Mouse (Mus musculus): ENCODE results near the gene Ggt6. TPM values are rescaled to one million over a fixed set of nuclear protein-coding genes. Genes with fewer than 3 reads are reported as not detected.

Ggt6 gene
- polyA plus RNA-seq, 1 experiment = not detected

- TF ChIP-seq MYOD1 (IDR thresholded peaks at IDR 0.05; ENCODE audit: control insufficient read depth, insufficient read length, low read depth) = no peak
- no peak for TF ChIP-seq MAX (IDR thresholded peaks at IDR 0.05)
- Histone ChIP-seq H3K27me3 (ENCODE audit: control insufficient read depth, insufficient read depth, insufficient read length) (peaks cover 71% of the 10 kb centered on the region), H3K79me3 (ENCODE audit: low read depth) (no peaks in the 10 kb centered on the region), H3K4me3 (ENCODE audit: insufficient read depth, poor library complexity, severe bottlenecking) (no peak overlapping the region), H3K36me3 (ENCODE audit: control insufficient read depth, insufficient read depth) (no peaks in the 10 kb centered on the region), H3K79me2 (ENCODE audit: control insufficient read depth, insufficient read depth) (no peaks in the 10 kb centered on the region), H3ac (ENCODE audit: control insufficient read depth, insufficient read length, low read depth) (no peak overlapping the region)
Observed at GRCm38 (mm10) chr11:72415155-72415554, 20.2 kb upstream of the Ggt6 start.

GRCm38 (mm10) chr11:72416666-72417065, 18.7 kb upstream of the Ggt6 start:
- H3K36me3 ChIP-seq (ENCODE audit: control insufficient read depth, insufficient read depth) = no peaks in the 10 kb centered on the region
- H3K4me3 ChIP-seq (ENCODE audit: insufficient read depth, poor library complexity, severe bottlenecking) = no peak overlapping the region
- no peak for TF ChIP-seq USF1 (IDR thresholded peaks at IDR 0.05; ENCODE audit: low read depth)
- TF ChIP-seq CTCF (IDR thresholded peaks at IDR 0.05; ENCODE audit: control insufficient read depth, insufficient read depth, insufficient read length) = no peak
- TF ChIP-seq MAX (IDR thresholded peaks at IDR 0.05) = no peak
- no peak for TF ChIP-seq FOSL1 (IDR thresholded peaks at IDR 0.05; ENCODE audit: insufficient read depth, low read length, poor library complexity, severe bottlenecking)
- TF ChIP-seq CEBPB (IDR thresholded peaks at IDR 0.05; ENCODE audit: low read depth) = no peak
- no peak for TF ChIP-seq MYOD1 (IDR thresholded peaks at IDR 0.05; ENCODE audit: control insufficient read depth, insufficient read length, low read depth)
- TF ChIP-seq MYOG (IDR thresholded peaks at IDR 0.05; ENCODE audit: control insufficient read depth, extremely low read depth, insufficient read length) = no peak

GRCm38 (mm10) chr11:72417376-72417775, 17.9 kb upstream of the Ggt6 start:
- H3K36me3 ChIP-seq (ENCODE audit: control insufficient read depth, insufficient read depth) = no peaks in the 10 kb centered on the region
- H3K79me3 ChIP-seq (ENCODE audit: low read depth) = no peaks in the 10 kb centered on the region
- no peaks in the 10 kb centered on the region for H3K79me2 ChIP-seq (ENCODE audit: control insufficient read depth, insufficient read depth)
- peaks cover 57% of the 10 kb centered on the region for H3K27me3 ChIP-seq (ENCODE audit: control insufficient read depth, insufficient read depth, insufficient read length)
- H3ac ChIP-seq (ENCODE audit: control insufficient read depth, insufficient read length, low read depth) = no peak overlapping the region
- no peak overlapping the region for H3K4me3 ChIP-seq (ENCODE audit: insufficient read depth, poor library complexity, severe bottlenecking)
- TF ChIP-seq MAX (IDR thresholded peaks at IDR 0.05) = no peak

More at GRCm38 (mm10) chr11:72416666-72417065, 18.7 kb upstream of the Ggt6 start:
- no peaks in the 10 kb centered on the region for H3K79me3 ChIP-seq (ENCODE audit: low read depth)
- no peak overlapping the region for H3ac ChIP-seq (ENCODE audit: control insufficient read depth, insufficient read length, low read depth)
- H3K79me2 ChIP-seq (ENCODE audit: control insufficient read depth, insufficient read depth) = no peaks in the 10 kb centered on the region
- H3K27me3 ChIP-seq (ENCODE audit: control insufficient read depth, insufficient read depth, insufficient read length) = peaks cover 57% of the 10 kb centered on the region

GRCm38 (mm10) chr11:72418227-72418626, 17.1 kb upstream of the Ggt6 start:
- TF ChIP-seq MYOD1 (IDR thresholded peaks at IDR 0.05; ENCODE audit: control insufficient read depth, insufficient read length, low read depth) (no peak), FOSL1 (IDR thresholded peaks at IDR 0.05; ENCODE audit: insufficient read depth, low read length, poor library complexity, severe bottlenecking) (no peak), CTCF (IDR thresholded peaks at IDR 0.05; ENCODE audit: control insufficient read depth, insufficient read depth, insufficient read length) (no peak), CEBPB (IDR thresholded peaks at IDR 0.05; ENCODE audit: low read depth) (no peak), USF1 (IDR thresholded peaks at IDR 0.05; ENCODE audit: low read depth) (no peak), MAX (IDR thresholded peaks at IDR 0.05) (no peak), MYOG (IDR thresholded peaks at IDR 0.05; ENCODE audit: control insufficient read depth, extremely low read depth, insufficient read length) (no peak)
- no peaks in the 10 kb centered on the region for H3K79me3 ChIP-seq (ENCODE audit: low read depth)
- no peak overlapping the region for H3K4me3 ChIP-seq (ENCODE audit: insufficient read depth, poor library complexity, severe bottlenecking)
- no peaks in the 10 kb centered on the region for H3K79me2 ChIP-seq (ENCODE audit: control insufficient read depth, insufficient read depth)
- H3K27me3 ChIP-seq (ENCODE audit: control insufficient read depth, insufficient read depth, insufficient read length) = peaks cover 52% of the 10 kb centered on the region
- H3ac ChIP-seq (ENCODE audit: control insufficient read depth, insufficient read length, low read depth) = no peak overlapping the region
- no peaks in the 10 kb centered on the region for H3K36me3 ChIP-seq (ENCODE audit: control insufficient read depth, insufficient read depth)

- H3K4me3 ChIP-seq (ENCODE audit: insufficient read depth, poor library complexity, severe bottlenecking) = no peak overlapping the region
- no peaks in the 10 kb centered on the region for H3K79me3 ChIP-seq (ENCODE audit: low read depth)
- H3K27me3 ChIP-seq (ENCODE audit: control insufficient read depth, insufficient read depth, insufficient read length) = peaks cover 44% of the 10 kb centered on the region
- no peaks in the 10 kb centered on the region for H3K79me2 ChIP-seq (ENCODE audit: control insufficient read depth, insufficient read depth)
- TF ChIP-seq CTCF (IDR thresholded peaks at IDR 0.05; ENCODE audit: control insufficient read depth, insufficient read depth, insufficient read length) (no peak), MYOD1 (IDR thresholded peaks at IDR 0.05; ENCODE audit: control insufficient read depth, insufficient read length, low read depth) (no peak), MAX (IDR thresholded peaks at IDR 0.05) (no peak), MYOG (IDR thresholded peaks at IDR 0.05; ENCODE audit: control insufficient read depth, extremely low read depth, insufficient read length) (no peak), USF1 (IDR thresholded peaks at IDR 0.05; ENCODE audit: low read depth) (no peak), CEBPB (IDR thresholded peaks at IDR 0.05; ENCODE audit: low read depth) (no peak)
- H3ac ChIP-seq (ENCODE audit: control insufficient read depth, insufficient read length, low read depth) = no peak overlapping the region
- no peaks in the 10 kb centered on the region for H3K36me3 ChIP-seq (ENCODE audit: control insufficient read depth, insufficient read depth)
Observed at GRCm38 (mm10) chr11:72419006-72419405, 16.3 kb upstream of the Ggt6 start.

GRCm38 (mm10) chr11:72420460-72421122, 14.7 kb upstream of the Ggt6 start:
- H3K4me3 ChIP-seq (ENCODE audit: insufficient read depth, poor library complexity, severe bottlenecking) = no peak overlapping the region
- H3K79me3 ChIP-seq (ENCODE audit: low read depth) = no peaks in the 10 kb centered on the region
- peaks cover 29% of the 10 kb centered on the region for H3K27me3 ChIP-seq (ENCODE audit: control insufficient read depth, insufficient read depth, insufficient read length)
- TF ChIP-seq FOSL1 (IDR thresholded peaks at IDR 0.05; ENCODE audit: insufficient read depth, low read length, poor library complexity, severe bottlenecking) = no peak
- TF ChIP-seq MYOD1 (IDR thresholded peaks at IDR 0.05; ENCODE audit: control insufficient read depth, insufficient read length, low read depth) = no peak
- no peak for TF ChIP-seq MAX (IDR thresholded peaks at IDR 0.05)
- no peak for TF ChIP-seq USF1 (IDR thresholded peaks at IDR 0.05; ENCODE audit: low read depth)
- no peak for TF ChIP-seq MYOG (IDR thresholded peaks at IDR 0.05; ENCODE audit: control insufficient read depth, extremely low read depth, insufficient read length)
- no peak for TF ChIP-seq CTCF (IDR thresholded peaks at IDR 0.05; ENCODE audit: control insufficient read depth, insufficient read depth, insufficient read length)
- TF ChIP-seq CEBPB (IDR thresholded peaks at IDR 0.05; ENCODE audit: low read depth) = no peak
- H3K36me3 ChIP-seq (ENCODE audit: control insufficient read depth, insufficient read depth) = no peaks in the 10 kb centered on the region
- no peaks in the 10 kb centered on the region for H3K79me2 ChIP-seq (ENCODE audit: control insufficient read depth, insufficient read depth)
- no peak overlapping the region for H3ac ChIP-seq (ENCODE audit: control insufficient read depth, insufficient read length, low read depth)

Measured in C2C12 (cell line).